Mouse (Mus musculus): ENCODE results near the gene Lypd3. TPM values are rescaled to one million over a fixed set of nuclear protein-coding genes. Genes with fewer than 3 reads are reported as not detected.
"Not testable (repeated sequence)": the region's sequence is repeated elsewhere in the genome, so short reads cannot be mapped to it uniquely, and the experiment has no call there.

Lypd3 gene
- total RNA-seq, 2 experiments from 2014 or later: 0.47 to 0.57 TPM

- DNase-seq (ENCODE audit: extremely low spot score in 1 of 2, low spot score in 2 of 2): no peak
- intact Hi-C loops (cut with DNase I): no loop called here
These were observed 26.0 kb upstream of the Lypd3 start, which contains the start of gene Phldb3 for GRCm38 (mm10) chr7:24610144-24610878. Gene Phldb3 (plus strand): TSS chr7:24610763.

GRCm38 (mm10) chr7:24610879-24611494 is 25.4 kb upstream of the Lypd3 start:
- intact Hi-C loops (cut with DNase I): no loop called here
- DNase-seq (ENCODE audit: extremely low spot score in 1 of 2, low spot score in 2 of 2): peak in 1 of 2 experiments; percentile 75

GRCm38 (mm10) chr7:24611709-24612108 is 24.6 kb upstream of the Lypd3 start:
- intact Hi-C loops (cut with DNase I): no loop called here
- DNase-seq (ENCODE audit: extremely low spot score in 1 of 2, low spot score in 2 of 2): no peak

GRCm38 (mm10) chr7:24612308-24612910 is 23.9 kb upstream of the Lypd3 start:
- intact Hi-C loops (cut with DNase I): no loop called here
- no peak for DNase-seq (ENCODE audit: extremely low spot score in 1 of 2, low spot score in 2 of 2)

GRCm38 (mm10) chr7:24614816-24615215 is 21.5 kb upstream of the Lypd3 start:
- intact Hi-C loops (cut with DNase I): no loop called here
- no peak for DNase-seq (ENCODE audit: extremely low spot score in 1 of 2, low spot score in 2 of 2)

GRCm38 (mm10) chr7:24617763-24618162 is 18.6 kb upstream of the Lypd3 start:
- no peak for DNase-seq (ENCODE audit: extremely low spot score in 1 of 2, low spot score in 2 of 2)
- intact Hi-C loops (cut with DNase I): no loop called here

GRCm38 (mm10) chr7:24618374-24618773 is 18.0 kb upstream of the Lypd3 start:
- DNase-seq (ENCODE audit: extremely low spot score in 1 of 2, low spot score in 2 of 2); intact Hi-C loops (cut with DNase I): not testable (repeated sequence)

GRCm38 (mm10) chr7:24619671-24620397 is 16.5 kb upstream of the Lypd3 start:
- intact Hi-C loops (cut with DNase I): no loop called here
- no peak for DNase-seq (ENCODE audit: extremely low spot score in 1 of 2, low spot score in 2 of 2)

- DNase-seq (ENCODE audit: extremely low spot score in 1 of 2, low spot score in 2 of 2): no peak
- intact Hi-C loops (cut with DNase I): no loop called here
These were observed 15.2 kb upstream of the Lypd3 start for GRCm38 (mm10) chr7:24621193-24621592.

GRCm38 (mm10) chr7:24622967-24623366 is 13.4 kb upstream of the Lypd3 start:
- intact Hi-C loops (cut with DNase I): no loop called here
- no peak for DNase-seq (ENCODE audit: extremely low spot score in 1 of 2, low spot score in 2 of 2)

GRCm38 (mm10) chr7:24628685-24629610 is 7.4 kb upstream of the Lypd3 start:
- intact Hi-C loops (cut with DNase I): no loop called here
- DNase-seq (ENCODE audit: extremely low spot score in 1 of 2, low spot score in 2 of 2): peak in 1 of 2 experiments; percentile 87

- no peak for DNase-seq (ENCODE audit: extremely low spot score in 1 of 2, low spot score in 2 of 2)
- intact Hi-C loops (cut with DNase I): no loop called here
These were observed 6.7 kb upstream of the Lypd3 start for GRCm38 (mm10) chr7:24629672-24630071.

- intact Hi-C loops (cut with DNase I): no loop called here
- no peak for DNase-seq (ENCODE audit: extremely low spot score in 1 of 2, low spot score in 2 of 2)
These were observed 6.1 kb upstream of the Lypd3 start for GRCm38 (mm10) chr7:24630116-24630880.

- no peak for DNase-seq (ENCODE audit: extremely low spot score in 1 of 2, low spot score in 2 of 2)
- intact Hi-C loops (cut with DNase I): no loop called here
These were observed 696 bp downstream of the Lypd3 start for GRCm38 (mm10) chr7:24637046-24637445.

GRCm38 (mm10) chr7:24638026-24638856 is 1.9 kb downstream of the Lypd3 start:
- no peak for DNase-seq (ENCODE audit: extremely low spot score in 1 of 2, low spot score in 2 of 2)

GRCm38 (mm10) chr7:24640450-24640849 is 4.1 kb downstream of the Lypd3 start:
- intact Hi-C loops (cut with DNase I): no loop called here

More at GRCm38 (mm10) chr7:24638026-24638856, 1.9 kb downstream of the Lypd3 start:
- intact Hi-C loops (cut with DNase I): no loop called here

GRCm38 (mm10) chr7:24642491-24642890 is 6.1 kb downstream of the Lypd3 start:
- intact Hi-C loops (cut with DNase I): no loop called here
- DNase-seq (ENCODE audit: extremely low spot score in 1 of 2, low spot score in 2 of 2): peak; percentile 23 to 51

More at GRCm38 (mm10) chr7:24640450-24640849, 4.1 kb downstream of the Lypd3 start:
- DNase-seq (ENCODE audit: extremely low spot score in 1 of 2, low spot score in 2 of 2): no peak

Measured in left cerebral cortex, postnatal 10 days (tissue).